Mouse (Mus musculus) right cerebral cortex, postnatal 25 days (tissue): ENCODE results near the gene Homer1.

ENCODE experiments used
- DNase-seq: peaks from one replicate; pipeline ENCODE4 v3.0.0; 2022

Gene Homer1

GRCm38 (mm10) chr13:93340555-93341278 lies 41.3 kb downstream of the Homer1 start:
- no peak for DNase-seq

GRCm38 (mm10) chr13:93342641-93343040 lies 43.2 kb downstream of the Homer1 start:
- no peak for DNase-seq

DNA sequence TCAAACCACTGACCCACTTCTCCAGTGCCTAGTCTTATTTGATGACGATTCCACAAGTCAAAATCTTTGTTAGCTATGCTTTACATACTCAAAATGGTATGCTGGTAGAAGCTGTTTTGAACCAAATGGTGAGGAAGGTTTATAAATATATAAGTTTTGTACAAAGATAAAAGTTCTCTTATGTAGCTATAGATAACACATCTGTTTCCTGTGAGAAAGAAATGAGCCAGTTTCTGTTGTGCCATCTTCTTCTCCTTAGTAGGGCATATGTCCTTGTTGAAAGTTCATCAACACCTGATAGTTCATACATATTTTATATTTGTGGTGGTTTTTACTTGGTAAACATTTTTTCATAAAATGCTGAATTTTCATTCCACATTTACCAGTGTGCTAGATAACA lies 45.0 kb downstream of the Homer1 start:
- no peak for DNase-seq

GRCm38 (mm10) chr13:93345854-93346253 lies 46.4 kb downstream of the Homer1 start:
- DNase-seq: no peak

GRCm38 (mm10) chr13:93352030-93352429 lies 52.6 kb downstream of the Homer1 start:
- no peak for DNase-seq

- DNase-seq: no peak
These were observed 55.2 kb downstream of the Homer1 start for GRCm38 (mm10) chr13:93354420-93355278.

GRCm38 (mm10) chr13:93355279-93355587 lies 55.8 kb downstream of the Homer1 start:
- DNase-seq: no peak

- DNase-seq: no peak
These were observed 59.1 kb downstream of the Homer1 start for GRCm38 (mm10) chr13:93358522-93358921.

GRCm38 (mm10) chr13:93367555-93367954 lies 68.1 kb downstream of the Homer1 start:
- no peak for DNase-seq

DNA sequence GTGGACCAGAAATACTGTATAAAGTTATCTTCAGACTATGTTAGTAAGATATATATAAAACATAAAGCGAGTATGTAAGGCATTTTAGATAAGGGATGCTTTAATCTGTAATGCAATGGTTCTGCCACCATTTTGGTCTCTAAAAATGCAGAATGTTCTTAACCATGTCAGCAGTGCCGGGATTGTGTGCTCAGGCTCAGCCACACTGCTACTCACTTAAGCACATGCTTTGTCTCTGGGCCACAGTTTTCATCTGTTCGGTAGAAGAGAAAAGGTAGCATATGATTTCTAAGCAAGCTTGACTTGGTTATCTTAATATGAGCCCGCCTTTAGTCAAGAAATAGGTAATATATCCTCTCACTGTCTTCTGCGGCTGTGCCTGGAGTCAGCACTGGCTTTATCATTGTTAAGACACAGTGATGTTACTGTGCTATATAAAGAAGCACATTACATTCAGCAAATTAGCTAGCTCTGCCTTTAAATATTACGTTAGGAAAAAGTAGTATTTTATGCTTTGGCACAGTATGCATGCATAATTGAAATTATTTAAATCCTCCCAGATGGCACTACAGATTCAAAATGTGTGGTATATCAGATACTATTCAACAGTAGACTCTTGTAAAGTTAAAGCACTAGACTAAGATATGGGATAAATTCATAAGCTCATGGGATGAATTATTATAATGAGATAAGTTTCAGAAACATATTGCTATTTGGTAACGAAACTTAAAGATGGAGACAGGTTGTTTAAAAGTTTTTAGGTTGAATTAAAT lies 69.6 kb downstream of the Homer1 start:
- DNase-seq: no peak

- DNase-seq: no peak
These were observed 75.0 kb downstream of the Homer1 start for GRCm38 (mm10) chr13:93374457-93374856.

GRCm38 (mm10) chr13:93378493-93378892 lies 79.1 kb downstream of the Homer1 start:
- DNase-seq: no peak

GRCm38 (mm10) chr13:93380399-93381063 lies 81.1 kb downstream of the Homer1 start:
- no peak for DNase-seq

DNA sequence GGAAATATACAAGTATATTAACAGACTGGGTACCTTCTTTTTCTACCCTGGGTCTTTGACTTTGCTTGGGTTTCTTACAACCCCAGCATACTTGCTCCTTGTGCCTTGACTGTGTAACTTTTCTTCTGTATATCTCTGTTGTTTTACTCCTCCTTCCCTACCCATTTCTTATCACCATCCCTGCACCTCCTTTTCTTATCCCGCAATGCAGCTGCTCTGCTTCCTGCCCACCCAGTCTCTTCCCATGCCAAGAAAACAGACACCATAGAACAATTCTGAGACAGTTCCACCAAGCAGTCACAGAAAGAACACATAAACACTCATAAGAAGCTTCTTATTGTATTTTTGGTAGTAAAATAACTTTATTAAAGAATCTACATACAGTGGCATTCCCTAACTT lies 81.9 kb downstream of the Homer1 start:
- no peak for DNase-seq

DNA sequence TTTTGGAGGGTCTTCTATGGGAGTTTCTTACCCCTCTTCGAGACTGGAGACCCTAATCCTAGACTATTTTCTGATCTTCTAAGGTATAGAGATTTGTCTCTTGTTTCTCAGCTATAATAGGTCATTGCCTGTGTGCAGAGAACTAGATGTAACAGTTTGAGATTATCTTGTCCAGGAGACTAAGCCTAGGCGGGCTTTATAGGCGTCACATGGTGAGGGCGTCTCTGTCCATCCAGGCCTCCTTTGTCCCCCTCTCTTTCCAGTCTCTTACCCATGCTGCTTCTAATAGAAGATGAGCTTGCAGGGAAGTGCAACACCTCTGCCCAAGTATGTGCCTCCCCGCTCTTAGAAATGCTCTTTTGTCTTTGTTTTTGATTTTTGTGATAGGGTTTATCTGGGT lies 83.7 kb downstream of the Homer1 start:
- DNase-seq: no peak

DNA sequence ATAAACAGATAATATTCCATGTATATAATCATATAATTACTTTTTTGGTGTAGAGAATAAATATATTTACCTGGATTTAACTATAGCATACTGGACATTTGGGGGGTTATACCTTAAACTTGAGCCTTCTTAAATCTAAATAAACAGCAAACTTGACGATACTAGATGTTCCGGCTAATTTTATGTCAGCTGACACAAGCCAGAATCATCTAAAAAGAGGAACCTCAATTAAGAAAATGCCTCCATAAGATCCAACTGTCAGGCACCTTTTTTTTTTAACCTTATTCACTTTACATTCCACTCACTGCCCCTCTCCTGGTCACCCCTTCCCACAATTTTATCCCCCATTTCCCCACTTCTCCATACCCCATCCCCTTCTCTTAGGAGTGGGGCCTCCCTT lies 84.2 kb downstream of the Homer1 start:
- DNase-seq: no peak

- no peak for DNase-seq
These were observed 85.0 kb downstream of the Homer1 start for GRCm38 (mm10) chr13:93384481-93384880.

DNA sequence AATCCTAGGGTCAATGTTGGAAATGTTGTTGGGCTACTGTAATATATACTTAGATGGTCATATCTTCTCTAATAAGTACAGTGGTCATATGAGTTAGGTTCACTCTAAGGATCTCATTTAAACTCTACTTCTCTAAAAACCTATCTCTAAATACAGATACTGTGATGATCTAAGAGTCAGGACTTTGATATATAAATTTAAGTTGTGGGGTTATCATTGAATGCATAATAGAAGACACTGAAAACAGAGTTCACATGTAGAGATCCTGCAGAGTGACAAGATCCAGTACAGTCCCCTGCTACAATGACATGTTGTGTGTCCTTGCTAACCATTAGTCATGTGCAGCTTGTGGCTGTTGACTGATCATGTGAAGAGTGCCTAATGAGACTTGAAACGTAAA lies 85.7 kb downstream of the Homer1 start:
- no peak for DNase-seq

DNA sequence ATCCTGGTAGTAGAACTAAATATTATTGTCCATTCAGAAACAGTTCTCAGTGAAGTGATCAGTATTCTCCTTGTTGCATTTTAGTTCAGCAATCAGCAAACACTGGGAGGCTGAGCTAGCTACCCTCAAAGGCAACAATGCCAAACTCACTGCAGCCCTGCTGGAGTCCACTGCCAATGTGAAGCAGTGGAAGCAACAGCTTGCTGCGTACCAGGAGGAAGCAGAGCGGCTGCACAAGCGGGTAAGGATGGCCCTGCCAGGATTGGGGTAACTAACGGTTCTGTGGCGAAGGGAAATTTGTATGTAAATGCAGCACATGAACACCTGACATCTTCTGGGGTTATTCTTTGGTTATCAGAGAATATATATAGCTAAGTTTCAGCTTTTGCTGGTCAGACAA lies 88.0 kb downstream of the Homer1 start:
- DNase-seq: no peak

GRCm38 (mm10) chr13:93388594-93389241 lies 89.3 kb downstream of the Homer1 start:
- no peak for DNase-seq

DNA sequence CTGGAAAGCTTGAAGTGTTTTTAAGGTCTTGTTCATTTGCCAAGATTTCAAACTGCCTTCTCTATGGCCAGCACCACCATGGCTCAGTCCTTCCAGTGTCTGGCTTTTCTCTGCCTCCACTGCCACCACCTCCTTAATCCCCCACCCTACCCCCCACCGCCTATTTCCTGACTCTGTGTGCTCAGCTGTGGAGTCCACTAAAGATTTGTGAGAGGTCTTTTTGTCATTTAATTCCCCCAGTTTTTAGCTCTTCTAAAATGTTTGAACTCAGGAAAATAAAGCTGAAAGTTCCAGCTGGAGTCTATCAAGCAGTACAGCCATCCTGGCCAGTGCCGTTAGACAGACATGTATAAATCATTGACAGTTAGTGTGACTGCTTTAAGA lies 89.8 kb downstream of the Homer1 start:
- no peak for DNase-seq

DNA sequence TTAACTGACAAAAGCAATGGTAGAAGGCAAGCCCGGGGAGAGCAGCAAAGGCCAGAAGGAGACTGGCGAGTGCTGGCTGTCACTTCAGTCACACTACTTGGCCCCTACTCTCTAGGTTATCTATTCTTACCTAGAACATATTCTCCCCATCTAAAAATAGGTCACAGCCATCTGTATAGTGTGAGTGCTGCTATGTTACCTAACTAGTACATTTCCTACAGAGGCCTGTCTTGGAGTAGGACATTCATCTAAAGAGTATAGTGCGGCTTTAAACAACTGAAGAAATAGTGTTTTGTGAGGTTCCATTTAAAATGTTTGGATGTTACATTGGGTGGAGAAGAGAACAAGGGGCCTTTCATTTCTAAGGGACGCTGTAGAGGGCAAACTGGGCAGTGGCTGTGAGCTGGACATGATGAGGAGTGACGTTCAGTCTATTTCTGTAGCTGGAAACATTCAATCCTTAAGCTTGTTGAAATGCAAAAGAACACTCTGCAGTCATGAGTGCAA lies 100.3 kb downstream of the Homer1 start:
- DNase-seq: no peak
